Mouse (Mus musculus): ENCODE data around the gene Ucp3.

- TF ChIP-seq POLR2A (IDR thresholded peaks at IDR 0.05; ENCODE audit: extremely low read depth, insufficient read depth, low read length) (no peak), CTCF (IDR thresholded peaks at IDR 0.05; ENCODE audit: low read depth, low read length) (peak; percentile 65)
Measured at GRCm38 (mm10) chr7:100429102-100429501, 43.7 kb upstream of the Ucp3 start.
